Mouse (Mus musculus) lung, postnatal 4 days (tissue): ENCODE measurements around the gene Dand5.

ENCODE experiments used
- DNase-seq, 2 experiments: peaks; one replicate each; pipeline ENCODE4 v3.0.0; 2021

Dand5 gene

GRCm38 (mm10) chr8:84799136-84799931 lies 23.3 kb downstream of the Dand5 start:
- peak; percentile 76 to 81 for DNase-seq

GRCm38 (mm10) chr8:84798446-84799135 lies 24.0 kb downstream of the Dand5 start:
- no peak for DNase-seq

GRCm38 (mm10) chr8:84797971-84798370 lies 24.7 kb downstream of the Dand5 start:
- no peak for DNase-seq

- DNase-seq = no peak
Measured at GRCm38 (mm10) chr8:84797256-84797797, 25.3 kb downstream of the Dand5 start.

- peak in 1 of 2 experiments; percentile 63 for DNase-seq
Measured at GRCm38 (mm10) chr8:84794486-84794885, 28.1 kb downstream of the Dand5 start.

- DNase-seq = peak in 1 of 2 experiments; percentile 60
Measured at GRCm38 (mm10) chr8:84793791-84794485, 28.7 kb downstream of the Dand5 start.

GRCm38 (mm10) chr8:84793134-84793533 lies 29.5 kb downstream of the Dand5 start:
- no peak for DNase-seq

- no peak for DNase-seq
Measured at GRCm38 (mm10) chr8:84792429-84792947, 30.1 kb downstream of the Dand5 start.

GRCm38 (mm10) chr8:84790537-84790936 lies 32.1 kb downstream of the Dand5 start:
- no peak for DNase-seq

GRCm38 (mm10) chr8:84789855-84790486 lies 32.7 kb downstream of the Dand5 start:
- DNase-seq = no peak

GRCm38 (mm10) chr8:84789345-84789744 lies 33.3 kb downstream of the Dand5 start:
- DNase-seq = no peak

- peak; percentile 79 to 91 for DNase-seq
Measured at GRCm38 (mm10) chr8:84788896-84789295, 33.7 kb downstream of the Dand5 start.

- DNase-seq = no peak
Measured at GRCm38 (mm10) chr8:84787523-84788302, 34.9 kb downstream of the Dand5 start.

GRCm38 (mm10) chr8:84786801-84787467 lies 35.7 kb downstream of the Dand5 start:
- DNase-seq = no peak

GRCm38 (mm10) chr8:84785756-84786677 lies 36.6 kb downstream of the Dand5 start:
- peak; percentile 76 to 89 for DNase-seq

GRCm38 (mm10) chr8:84785506-84785755 lies 37.2 kb downstream of the Dand5 start:
- DNase-seq = no peak

- no peak for DNase-seq
Measured at GRCm38 (mm10) chr8:84784681-84785505, 37.7 kb downstream of the Dand5 start.

- peak in 1 of 2 experiments; percentile 58 for DNase-seq
Measured at GRCm38 (mm10) chr8:84783919-84784581, 38.6 kb downstream of the Dand5 start.
